Mouse (Mus musculus) limb, embryonic 14.5 days (tissue): ENCODE data around the gene Gm49366. TPM values are rescaled to one million over a fixed set of nuclear protein-coding genes. Genes with fewer than 3 reads are reported as not detected.
"Not testable (repeated sequence)": the region's sequence is repeated elsewhere in the genome, so short reads cannot be mapped to it uniquely, and the experiment has no call there.

Source experiments
- ATAC-seq: fragments of 200-750 bp; cut with Nextera tagmentation; 2 replicates; pipeline ENCODE4 v1.8.0; 2017; ENCODE audit warnings: low read depth, moderate number of reproducible peaks, moderate TSS enrichment; ENCODE audit not compliant: low FRiP score
- DNase-seq: peaks from one replicate; pipeline ENCODE4 v3.0.0-alpha.2; 2015; ENCODE audit warnings: low spot score
- H3K27ac ChIP-seq: fragments of 300-500 bp; sonication (generic); replicated peaks from 2 replicates; pipeline ENCODE4 v1.5.1; 2014; ENCODE audit warnings: low read depth, mild to moderate bottlenecking, low read length, moderate library complexity, mixed read lengths
- H3K27me3 ChIP-seq: fragments of 300-500 bp; sonication (generic); 2 replicates; pipeline ENCODE4 v1.6.1; 2014; ENCODE audit warnings: low read length, mixed read lengths; ENCODE audit not compliant: control insufficient read depth, insufficient read depth
- H3K36me3 ChIP-seq: fragments of 300-500 bp; sonication (generic); 2 replicates; pipeline ENCODE4 v1.6.1; 2014; ENCODE audit warnings: mild to moderate bottlenecking, low read length, moderate library complexity, mixed read lengths; ENCODE audit not compliant: control insufficient read depth, insufficient read depth
- H3K4me1 ChIP-seq: fragments of 300-500 bp; sonication (generic); 2 replicates; pipeline ENCODE4 v1.6.1; 2014; ENCODE audit warnings: antibody characterized with exemption, low read length, mixed read lengths; ENCODE audit not compliant: control insufficient read depth, insufficient read depth
- H3K4me2 ChIP-seq: fragments of 300-500 bp; sonication (generic); replicated peaks from 2 replicates; pipeline ENCODE4 v1.6.1; 2014; ENCODE audit warnings: low read depth, mild to moderate bottlenecking, low read length, moderate library complexity; ENCODE audit not compliant: severe bottlenecking
- H3K4me3 ChIP-seq: fragments of 300-500 bp; sonication (generic); replicated peaks from 2 replicates; pipeline ENCODE4 v1.5.1; 2014; ENCODE audit warnings: low read length
- H3K9ac ChIP-seq: fragments of 300-500 bp; sonication (generic); 2 replicates; pipeline ENCODE4 v1.6.1; 2014; ENCODE audit warnings: mild to moderate bottlenecking, low read depth, low read length, moderate library complexity; ENCODE audit not compliant: severe bottlenecking
- H3K9me3 ChIP-seq: fragments of 300-500 bp; sonication (generic); 2 replicates; pipeline ENCODE4 v1.6.1; 2016; ENCODE audit warnings: low read length; ENCODE audit not compliant: control insufficient read depth
- POLR2A ChIP-seq: fragments of 200-500 bp; IDR thresholded peaks from 2 replicates; pipeline ENCODE4 v1.8.0; 2012; ENCODE audit warnings: inconsistent platforms, mild to moderate bottlenecking, moderate library complexity, borderline replicate concordance; ENCODE audit not compliant: insufficient read depth, insufficient read length; ENCODE audit errors: extremely low read depth
- WGBS: fragments of 180-500 bp; shearing (Covaris S2); extraction: QIAGEN DNeasy Blood & Tissue Kit; methylation state at CpG from one replicate; pipeline ENCODE4 v1.1.7; 2014; 5-methylcytosine and 5-hydroxymethylcytosine counted together
- polyA plus RNA-seq, 2 experiments: library from polyadenylated mRNA; depleted of rRNA in 1 of 2; stranded (reverse) in 1 of 2; unstranded in 1 of 2; fragments of >200 nt; fragmentation: Nextera tagmentation in 1 of 2; extraction: Ambion mirVana in 1 of 2; gene quantifications; 2 replicates each; pipeline versions ENCODE4 v1.2.1 to v1.2.3; 2012 to 2014

The Gm49366 gene
- not detected in 2 replicates for polyA plus RNA-seq (2012; rRNA removed)
- not detected in 2 replicates for polyA plus RNA-seq (2014; fragmentation: Nextera tagmentation; extraction: Ambion mirVana)

DNA sequence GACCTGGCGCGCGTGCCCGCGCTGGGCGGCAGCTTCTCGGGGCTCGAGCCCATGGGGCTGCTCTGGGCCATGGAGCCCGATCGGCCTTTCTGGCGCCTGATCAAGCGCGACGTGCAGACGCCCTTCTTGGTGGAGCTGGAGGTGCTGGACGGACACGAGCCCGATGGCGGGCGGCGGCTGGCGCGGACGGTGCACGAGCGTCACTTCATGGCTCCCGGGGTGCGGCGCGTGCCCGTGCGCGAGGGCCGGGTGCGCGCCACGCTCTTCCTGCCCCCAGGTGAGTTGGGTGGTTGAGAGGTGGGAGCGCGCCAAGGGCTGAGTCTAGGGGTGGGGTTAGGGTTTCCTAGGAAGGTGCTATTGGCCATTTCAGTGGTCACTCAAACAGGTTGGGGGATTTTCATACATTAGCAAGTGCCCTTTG is at the start of gene Gm49366:
Gm49366 (plus strand) TSS at position 245 of the 421 bp plus-strand sequence.
- not testable (repeated sequence) for H3K36me3 ChIP-seq, ATAC-seq, H3K9me3 ChIP-seq, H3K4me1 ChIP-seq, H3K27ac ChIP-seq, DNase-seq, H3K27me3 ChIP-seq
- peak within 1 kb of the TSS; percentile 60 for H3K9ac ChIP-seq
- H3K4me3 ChIP-seq = peak within 1 kb of the TSS; percentile 43
- WGBS = 6% methylated on average over 38 of the region's 39 CpGs
- peak within 1 kb of the TSS; percentile 58 for H3K4me2 ChIP-seq

DNA sequence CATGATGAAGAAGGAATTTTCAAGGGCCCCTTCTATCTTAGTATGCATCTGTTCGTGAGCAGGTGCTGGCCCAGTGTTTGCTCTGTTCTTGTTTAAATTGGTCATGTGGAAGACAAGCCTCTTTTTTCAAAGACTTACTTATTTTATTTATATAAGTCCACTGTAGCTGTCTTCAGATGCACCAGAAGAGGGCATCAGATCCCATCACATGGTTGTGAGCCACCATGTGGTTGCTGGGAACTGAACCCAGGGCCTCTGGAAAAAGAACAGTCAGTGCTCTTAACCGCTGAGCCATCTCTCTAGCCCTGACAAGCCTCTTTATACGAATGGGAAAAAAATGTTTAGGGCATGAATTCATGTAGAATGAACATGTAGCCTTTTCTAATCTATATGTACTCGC is 49.4 kb upstream of the Gm49366 start:
- peaks cover 3% of the 10 kb centered on the region; the same call in 1 of the 2 replicates for H3K4me1 ChIP-seq
- H3K36me3 ChIP-seq = peaks cover 2% of the 10 kb centered on the region; the same call in 1 of the 2 replicates
- H3K4me3 ChIP-seq = no peak overlapping the region
- no peaks in the 10 kb centered on the region for H3K9me3 ChIP-seq
- ATAC-seq = no peak
- no peak for DNase-seq
- TF ChIP-seq POLR2A = no peak
- no peaks in the 10 kb centered on the region for H3K27me3 ChIP-seq
- H3K27ac ChIP-seq = no peak overlapping the region
- H3K4me2 ChIP-seq = no peak overlapping the region
- H3K9ac ChIP-seq = no peak overlapping the region
- over 99% methylated on average over 4 of the region's 4 CpGs for WGBS

DNA sequence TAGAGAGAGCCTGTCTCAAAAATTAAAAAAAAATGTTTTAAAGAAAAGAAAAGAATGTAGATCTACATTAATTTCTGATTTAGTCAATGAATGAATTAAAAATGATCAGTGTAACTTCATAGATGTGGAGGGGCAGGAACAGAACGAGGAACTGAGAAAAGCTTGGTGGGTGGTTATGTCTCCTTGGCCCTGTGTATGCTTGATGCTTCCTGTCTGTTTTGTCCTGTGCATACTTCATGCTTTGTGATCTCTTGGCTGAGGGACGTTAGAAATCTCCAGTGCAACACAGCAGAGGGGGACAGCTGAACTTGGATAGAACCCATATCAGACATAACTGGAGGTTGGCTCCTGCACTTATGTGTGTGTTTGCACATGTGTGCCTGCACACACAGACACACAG is 41.5 kb upstream of the Gm49366 start:
- 69% methylated on average over 2 of the region's 2 CpGs for WGBS
- H3K9ac ChIP-seq = no peak overlapping the region
- no peak overlapping the region for H3K4me3 ChIP-seq
- H3K4me2 ChIP-seq = no peak overlapping the region
- H3K4me1 ChIP-seq = no peaks in the 10 kb centered on the region
- no peaks in the 10 kb centered on the region for H3K27me3 ChIP-seq
- no peak for DNase-seq
- peaks cover 7% of the 10 kb centered on the region for H3K9me3 ChIP-seq
- no peak for TF ChIP-seq POLR2A
- H3K36me3 ChIP-seq = peaks cover 2% of the 10 kb centered on the region; the same call in 1 of the 2 replicates
- ATAC-seq = no peak
- H3K27ac ChIP-seq = no peak overlapping the region

DNA sequence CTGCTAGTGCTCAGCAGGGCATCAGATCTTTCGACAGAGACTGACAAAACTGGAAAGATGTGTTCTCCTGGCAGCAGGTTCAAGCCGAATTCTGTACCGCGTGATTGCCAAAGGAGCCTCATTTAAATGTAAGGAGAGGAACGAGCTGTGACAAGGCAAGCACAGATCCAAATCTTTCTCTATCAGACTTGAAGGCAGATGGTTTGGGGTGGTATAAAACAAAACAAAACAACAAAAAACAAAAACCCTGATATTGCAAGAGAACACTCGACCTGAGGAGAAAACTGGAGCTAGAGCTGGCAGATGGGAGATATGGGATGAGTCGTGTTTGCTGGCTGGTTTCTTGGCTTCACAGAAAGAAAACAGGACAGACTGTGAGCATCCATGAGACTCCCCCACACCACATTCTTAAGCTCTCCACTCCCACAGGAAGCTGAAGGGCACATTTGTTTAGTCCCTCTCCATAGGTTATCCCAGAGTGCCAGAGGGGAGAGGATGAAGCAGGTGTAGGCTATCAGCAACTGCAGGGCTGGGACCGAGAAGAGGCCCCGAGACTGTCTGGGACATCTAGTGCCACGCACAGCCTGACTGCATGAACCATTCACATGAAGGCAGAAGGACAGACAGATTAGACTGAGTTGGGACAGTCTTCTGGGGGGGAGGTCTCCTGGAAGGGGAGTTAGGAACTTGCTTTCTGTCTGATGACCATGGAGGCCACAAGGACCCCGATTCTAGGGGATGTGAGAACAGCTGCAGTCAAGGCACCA is 40.2 kb upstream of the Gm49366 start:
- Histone ChIP-seq H3K4me1 (no peaks in the 10 kb centered on the region), H3K9me3 (peaks cover 9% of the 10 kb centered on the region), H3K27ac (no peak overlapping the region), H3K9ac (no peak overlapping the region), H3K4me2 (no peak overlapping the region), H3K27me3 (no peaks in the 10 kb centered on the region), H3K4me3 (no peak overlapping the region), H3K36me3 (peaks cover 2% of the 10 kb centered on the region; the same call in 1 of the 2 replicates)
- no peak for TF ChIP-seq POLR2A
- ATAC-seq = no peak
- DNase-seq = peak; percentile 44
- WGBS = 61% methylated on average over 11 of the region's 11 CpGs

DNA sequence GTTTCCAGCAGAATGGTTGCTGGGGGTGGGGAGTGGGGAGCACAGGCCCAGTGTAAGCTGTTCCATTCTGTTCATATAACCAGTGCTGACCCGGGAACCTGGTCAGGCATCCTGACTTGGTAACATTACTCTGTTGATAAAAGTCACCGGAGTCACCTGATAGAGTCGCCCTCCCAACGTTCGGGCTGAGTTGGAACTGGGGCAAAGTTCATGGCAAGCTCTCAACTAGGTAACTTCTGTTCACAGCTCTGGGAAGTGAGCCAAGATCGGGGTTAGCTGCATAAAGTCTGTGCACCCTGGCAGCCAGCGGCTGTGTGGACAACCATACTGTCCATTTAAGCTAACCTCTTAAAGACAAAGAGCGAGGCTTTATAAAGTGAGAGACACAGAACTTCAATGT is 39.5 kb upstream of the Gm49366 start:
- H3K27me3 ChIP-seq, H3K4me3 ChIP-seq, DNase-seq, H3K36me3 ChIP-seq, H3K4me1 ChIP-seq, H3K4me2 ChIP-seq, H3K9me3 ChIP-seq, ATAC-seq, H3K9ac ChIP-seq, H3K27ac ChIP-seq: not testable (repeated sequence)
- 58% methylated on average over 8 of the region's 8 CpGs for WGBS

DNA sequence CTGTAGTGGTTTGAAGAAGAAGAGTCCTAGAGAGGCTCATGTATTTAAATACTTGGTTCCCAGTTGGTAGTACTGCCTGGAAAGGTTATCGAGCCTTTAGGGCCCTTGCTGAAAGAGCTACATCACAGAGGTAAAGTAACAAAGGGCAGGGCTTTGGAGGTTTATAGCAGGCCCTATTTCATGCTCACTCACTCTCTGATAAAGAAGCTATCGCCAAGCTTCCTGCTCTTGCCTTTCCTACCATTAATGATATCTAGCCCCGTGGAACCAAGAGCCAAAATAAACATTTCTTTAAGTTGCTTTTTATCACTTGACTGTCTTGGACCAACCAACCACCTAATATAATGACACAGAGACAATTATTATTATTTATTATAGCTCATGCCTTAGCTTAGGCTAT is 38.3 kb upstream of the Gm49366 start:
- no peak for DNase-seq
- ATAC-seq = no peak
- Histone ChIP-seq H3K9me3 (peaks cover 9% of the 10 kb centered on the region), H3K4me1 (no peaks in the 10 kb centered on the region), H3K36me3 (no peaks in the 10 kb centered on the region), H3K9ac (no peak overlapping the region), H3K27me3 (no peaks in the 10 kb centered on the region), H3K4me3 (no peak overlapping the region), H3K27ac (no peak overlapping the region), H3K4me2 (no peak overlapping the region)
- WGBS = 79% methylated on average over 3 of the region's 3 CpGs
- no peak for TF ChIP-seq POLR2A
